Mouse (Mus musculus) kidney, adult 2 months (tissue): ENCODE data around the gene Plekho1. TPM values are rescaled to one million over a fixed set of nuclear protein-coding genes. Genes with fewer than 3 reads are reported as not detected.

ENCODE experiments used
- DNase-seq: peaks from one replicate; pipeline ENCODE4 v3.0.0; 2021
- H3K27ac ChIP-seq: fragments of 200-500 bp; 2 replicates; pipeline ENCODE4 v1.5.1; 2012; ENCODE audit warnings: low read depth, low read length, control low read depth, inconsistent platforms; ENCODE audit not compliant: insufficient read depth
- H3K27me3 ChIP-seq: fragments of 200-500 bp; replicated peaks from 2 replicates; pipeline ENCODE4 v1.6.1; 2012; ENCODE audit warnings: mild to moderate bottlenecking, moderate library complexity, low read length, inconsistent platforms; ENCODE audit not compliant: control insufficient read depth, insufficient read depth
- H3K36me3 ChIP-seq: fragments of 200-500 bp; 2 replicates; pipeline ENCODE4 v1.6.1; 2012; ENCODE audit warnings: mild to moderate bottlenecking, moderate library complexity, low read length, inconsistent platforms; ENCODE audit not compliant: control insufficient read depth, insufficient read depth
- H3K4me1 ChIP-seq: fragments of 200-500 bp; 2 replicates; pipeline ENCODE4 v1.6.1; 2011; ENCODE audit warnings: low read length; ENCODE audit not compliant: control insufficient read depth, insufficient read depth
- H3K4me3 ChIP-seq: fragments of 200-500 bp; 2 replicates; pipeline ENCODE4 v1.5.1; 2011; ENCODE audit warnings: mild to moderate bottlenecking, low read depth, low read length, control low read depth; ENCODE audit not compliant: insufficient read depth
- CTCF ChIP-seq: fragments of 200-500 bp; conservative IDR thresholded peaks from 2 replicates; pipeline ENCODE4 v1.5.1; 2011; ENCODE audit warnings: low read depth, mild to moderate bottlenecking, control low read depth, low read length, moderate library complexity, mixed read lengths; ENCODE audit not compliant: insufficient read depth, insufficient read length
- POLR2A ChIP-seq: fragments of 200-500 bp; IDR thresholded peaks from one replicate; pipeline ENCODE4 v1.6.1; 2011; ENCODE audit warnings: low read depth, low read length, control low read depth
- WGBS: fragments of 180-500 bp; shearing (Covaris S2); methylation state at CpG from one replicate; pipeline ENCODE4 v1.1.7; 2018; 5-methylcytosine and 5-hydroxymethylcytosine counted together
- polyA plus RNA-seq: library from polyadenylated mRNA; depleted of rRNA; stranded (reverse); fragments of >200 nt; gene quantifications from 2 replicates; pipeline ENCODE4 v1.2.3, GENCODE M21; 2012

The Plekho1 gene
- polyA plus RNA-seq, 1 experiment, result 33.2 TPM

- no peak overlapping the region for H3K27ac ChIP-seq
- H3K4me3 ChIP-seq, result no peak overlapping the region
- WGBS, result 91% methylated on average over 5 of the region's 5 CpGs
- no peak for DNase-seq
- no peaks in the 10 kb centered on the region for H3K4me1 ChIP-seq
- no peaks in the 10 kb centered on the region; the same call in 1 of the 2 replicates for H3K36me3 ChIP-seq
- TF ChIP-seq POLR2A (no peak), CTCF (no peak)
- H3K27me3 ChIP-seq, result no peaks in the 10 kb centered on the region
Measured at GRCm38 (mm10) chr3:96038156-96038555, 42.4 kb upstream of the Plekho1 start.

- no peak for DNase-seq
- TF ChIP-seq POLR2A (no peak), CTCF (no peak)
- H3K36me3 ChIP-seq, result no peaks in the 10 kb centered on the region; the same call in 1 of the 2 replicates
- H3K27ac ChIP-seq, result no peak overlapping the region
- H3K27me3 ChIP-seq, result no peaks in the 10 kb centered on the region
- H3K4me3 ChIP-seq, result no peak overlapping the region
- H3K4me1 ChIP-seq, result no peaks in the 10 kb centered on the region
- WGBS, result 93% methylated on average over 6 of the region's 6 CpGs
Measured at GRCm38 (mm10) chr3:96036796-96037195, 41.0 kb upstream of the Plekho1 start.

GRCm38 (mm10) chr3:96033046-96033445, 37.2 kb upstream of the Plekho1 start:
- Histone ChIP-seq H3K4me1 (no peaks in the 10 kb centered on the region), H3K4me3 (no peak overlapping the region), H3K36me3 (no peaks in the 10 kb centered on the region; the same call in 1 of the 2 replicates), H3K27me3 (no peaks in the 10 kb centered on the region), H3K27ac (no peak overlapping the region)
- TF ChIP-seq POLR2A, result no peak
- 94% methylated on average over 4 of the region's 4 CpGs for WGBS
- no peak for DNase-seq

- Histone ChIP-seq H3K4me1 (no peaks in the 10 kb centered on the region), H3K27me3 (no peaks in the 10 kb centered on the region), H3K4me3 (no peak overlapping the region), H3K27ac (no peak overlapping the region), H3K36me3 (no peaks in the 10 kb centered on the region; the same call in 1 of the 2 replicates)
- TF ChIP-seq CTCF (no peak), POLR2A (no peak)
- WGBS, result 81% methylated on average over 6 of the region's 6 CpGs
- DNase-seq, result no peak
Measured at GRCm38 (mm10) chr3:96032652-96033017, 36.8 kb upstream of the Plekho1 start.

GRCm38 (mm10) chr3:96031991-96032651, 36.3 kb upstream of the Plekho1 start:
- Histone ChIP-seq H3K36me3 (no peaks in the 10 kb centered on the region; the same call in 1 of the 2 replicates), H3K4me3 (no peak overlapping the region), H3K27me3 (no peaks in the 10 kb centered on the region), H3K27ac (no peak overlapping the region), H3K4me1 (no peaks in the 10 kb centered on the region)
- TF ChIP-seq POLR2A, result no peak
- no peak for TF ChIP-seq CTCF
- WGBS, result 73% methylated on average over 6 of the region's 6 CpGs
- DNase-seq, result no peak

GRCm38 (mm10) chr3:96029766-96030165, 34.0 kb upstream of the Plekho1 start:
- 54% methylated on average over 11 of the region's 11 CpGs for WGBS
- Histone ChIP-seq H3K4me3 (no peak overlapping the region), H3K4me1 (no peaks in the 10 kb centered on the region), H3K36me3 (no peaks in the 10 kb centered on the region), H3K27me3 (no peaks in the 10 kb centered on the region), H3K27ac (no peak overlapping the region; the same call in 1 of the 2 replicates)
- DNase-seq, result peak; percentile 28
- no peak for TF ChIP-seq CTCF
- TF ChIP-seq POLR2A, result no peak

- H3K4me3 ChIP-seq, result no peak overlapping the region
- DNase-seq, result peak; percentile 61
- H3K4me1 ChIP-seq, result no peaks in the 10 kb centered on the region
- 73% methylated on average over 3 of the region's 3 CpGs for WGBS
- TF ChIP-seq POLR2A (no peak), CTCF (no peak)
- H3K27me3 ChIP-seq, result no peaks in the 10 kb centered on the region
- no peaks in the 10 kb centered on the region for H3K36me3 ChIP-seq
- H3K27ac ChIP-seq, result no peak overlapping the region; the same call in 1 of the 2 replicates
Measured at GRCm38 (mm10) chr3:96029336-96029735, 33.5 kb upstream of the Plekho1 start.

GRCm38 (mm10) chr3:96027875-96028274, 32.1 kb upstream of the Plekho1 start:
- no peak overlapping the region for H3K4me3 ChIP-seq
- DNase-seq, result no peak
- no peaks in the 10 kb centered on the region for H3K27me3 ChIP-seq
- H3K27ac ChIP-seq, result no peak overlapping the region
- no peaks in the 10 kb centered on the region for H3K4me1 ChIP-seq
- TF ChIP-seq CTCF (no peak), POLR2A (no peak)
- WGBS, result 93% methylated on average over 1 of the region's 1 CpGs
- no peaks in the 10 kb centered on the region for H3K36me3 ChIP-seq
